Mouse (Mus musculus) retina, adult 2 months (tissue): ENCODE results near the gene 1700001C19Rik.

Experiments used
- DNase-seq: peaks from one replicate; pipeline ENCODE4 v3.0.0-alpha.2; 2012; ENCODE audit warnings: low read depth, low spot score

1700001C19Rik gene

GRCm38 (mm10) chr17:47462209-47462608 is 25.0 kb upstream of the 1700001C19Rik start:
- DNase-seq: no peak

GRCm38 (mm10) chr17:47461688-47462087 is 24.5 kb upstream of the 1700001C19Rik start:
- no peak for DNase-seq

GRCm38 (mm10) chr17:47459341-47459919 is 22.3 kb upstream of the 1700001C19Rik start:
- no peak for DNase-seq

- no peak for DNase-seq
These were observed 21.8 kb upstream of the 1700001C19Rik start for GRCm38 (mm10) chr17:47458936-47459335.

- no peak for DNase-seq
These were observed 21.1 kb upstream of the 1700001C19Rik start for GRCm38 (mm10) chr17:47458310-47458709.

- DNase-seq: no peak
These were observed 17.5 kb upstream of the 1700001C19Rik start for GRCm38 (mm10) chr17:47454675-47455074.

GRCm38 (mm10) chr17:47452886-47453285 is 15.7 kb upstream of the 1700001C19Rik start:
- DNase-seq: no peak

GRCm38 (mm10) chr17:47450880-47451565 is 13.8 kb upstream of the 1700001C19Rik start:
- DNase-seq: no peak

GRCm38 (mm10) chr17:47450239-47450638 is 13.1 kb upstream of the 1700001C19Rik start:
- DNase-seq: no peak

- DNase-seq: no peak
These were observed 12.3 kb upstream of the 1700001C19Rik start for GRCm38 (mm10) chr17:47449432-47449831.

GRCm38 (mm10) chr17:47448523-47449372 is 11.6 kb upstream of the 1700001C19Rik start:
- DNase-seq: no peak

GRCm38 (mm10) chr17:47446561-47446960 is 9.4 kb upstream of the 1700001C19Rik start:
- no peak for DNase-seq

- DNase-seq: no peak
These were observed 8.8 kb upstream of the 1700001C19Rik start for GRCm38 (mm10) chr17:47446025-47446424.

- DNase-seq: no peak
These were observed 8.3 kb upstream of the 1700001C19Rik start for GRCm38 (mm10) chr17:47445518-47445917.

GRCm38 (mm10) chr17:47444113-47444512 is 6.9 kb upstream of the 1700001C19Rik start:
- DNase-seq: no peak

GRCm38 (mm10) chr17:47442271-47442670 is 5.1 kb upstream of the 1700001C19Rik start:
- no peak for DNase-seq

GRCm38 (mm10) chr17:47441296-47442051 is 4.3 kb upstream of the 1700001C19Rik start:
- no peak for DNase-seq

- DNase-seq: no peak
These were observed 3.2 kb upstream of the 1700001C19Rik start for GRCm38 (mm10) chr17:47440359-47440890.

- DNase-seq: no peak
These were observed 2.3 kb upstream of the 1700001C19Rik start for GRCm38 (mm10) chr17:47439396-47440028.

- DNase-seq: no peak
These were observed 1.4 kb upstream of the 1700001C19Rik start for GRCm38 (mm10) chr17:47438611-47439010.
